Mouse (Mus musculus) C2C12 (cell line): ENCODE measurements at regions not wholly inside any gene's neighbourhood (a gene's known extent, or its start where the extent isn't known, plus 50 kb on each side); places are given as distances from the start of the nearest gene placed in this dataset.

Experiments used
- CEBPB ChIP-seq: IDR thresholded peaks from one replicate; pipeline ENCODE4 v1.6.1; 2011; ENCODE audit warnings: low read depth, mild to moderate bottlenecking, control low read depth, moderate library complexity
- CTCF ChIP-seq: IDR thresholded peaks from one replicate; pipeline ENCODE4 v1.5.1; 2011; ENCODE audit not compliant: control insufficient read depth, insufficient read depth, insufficient read length
- MAX ChIP-seq: IDR thresholded peaks from one replicate; pipeline ENCODE4 v1.6.1; 2011; ENCODE audit warnings: mild to moderate bottlenecking, control low read depth
- MYOD1 ChIP-seq: IDR thresholded peaks from one replicate; pipeline ENCODE4 v1.6.1; 2011; ENCODE audit warnings: low read depth; ENCODE audit not compliant: control insufficient read depth, insufficient read length
- MYOG ChIP-seq: IDR thresholded peaks from one replicate; pipeline ENCODE4 v1.6.1; 2011; ENCODE audit not compliant: control insufficient read depth, insufficient read length; ENCODE audit errors: extremely low read depth
- USF1 ChIP-seq: IDR thresholded peaks from one replicate; pipeline ENCODE4 v1.6.1; 2011; ENCODE audit warnings: low read depth, mild to moderate bottlenecking, control low read depth, moderate library complexity

GRCm38 (mm10) chr10:96280149-96280548, 143.7 kb downstream of the Gm5426 start:
- TF ChIP-seq CTCF (no peak), MYOD1 (no peak), CEBPB (no peak), MAX (no peak), MYOG (no peak), USF1 (no peak)
